Mouse (Mus musculus) kidney, adult 2 months (tissue): ENCODE data around the gene Lrrc51.

Source experiments
- CTCF ChIP-seq: fragments of 200-500 bp; conservative IDR thresholded peaks from 2 replicates; pipeline ENCODE4 v1.5.1; 2011; ENCODE audit warnings: low read depth, mild to moderate bottlenecking, control low read depth, low read length, moderate library complexity, mixed read lengths; ENCODE audit not compliant: insufficient read depth, insufficient read length
- POLR2A ChIP-seq: fragments of 200-500 bp; IDR thresholded peaks from one replicate; pipeline ENCODE4 v1.6.1; 2011; ENCODE audit warnings: low read depth, low read length, control low read depth

DNA sequence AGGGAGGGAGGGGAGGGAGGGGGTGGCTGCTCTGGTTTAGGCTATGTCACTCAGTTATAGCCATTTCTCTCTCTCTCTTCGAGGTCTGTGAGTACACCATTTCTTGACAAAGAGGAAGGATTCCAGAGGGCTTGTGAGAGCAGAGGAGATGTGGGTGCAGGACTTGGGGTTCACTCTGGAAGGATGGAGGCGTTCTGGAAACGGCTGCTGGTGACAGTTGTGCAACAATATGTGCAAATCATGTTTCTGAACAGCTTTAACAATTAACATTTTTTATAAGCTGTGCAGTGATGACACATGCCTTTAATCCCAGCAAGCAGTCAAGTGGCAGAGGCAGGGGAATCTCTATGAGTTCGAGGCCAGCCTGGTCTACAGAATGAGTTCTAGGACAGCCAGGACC lies 52.8 kb downstream of the Lrrc51 start:
- TF ChIP-seq CTCF (no peak), POLR2A (no peak)
